Mouse (Mus musculus) midbrain, postnatal 0 days (tissue): Measurements from ENCODE around the gene Trim63. TPM values are rescaled to one million over a fixed set of nuclear protein-coding genes. Genes with fewer than 3 reads are reported as not detected.

Experiments used
- ATAC-seq: fragments of 200-750 bp; cut with Nextera tagmentation; 2 replicates; pipeline ENCODE4 v1.8.0; 2017; ENCODE audit warnings: moderate number of reproducible peaks, mild to moderate bottlenecking, moderate TSS enrichment, moderate library complexity; ENCODE audit not compliant: low FRiP score
- DNase-seq: peaks from one replicate; pipeline ENCODE4 v3.0.0-alpha.2; 2015; ENCODE audit warnings: low spot score
- H3K27ac ChIP-seq: fragments of 300-500 bp; sonication (generic); 2 replicates; pipeline ENCODE4 v1.5.1; 2014; ENCODE audit warnings: low read depth, mild to moderate bottlenecking, low read length, mixed read lengths
- H3K27me3 ChIP-seq: fragments of 300-500 bp; sonication (generic); 2 replicates; pipeline ENCODE4 v1.6.1; 2014; ENCODE audit warnings: low read length, control low read depth, mixed read lengths; ENCODE audit not compliant: insufficient read depth
- H3K36me3 ChIP-seq: fragments of 300-500 bp; sonication (generic); 2 replicates; pipeline ENCODE4 v1.6.1; 2014; ENCODE audit warnings: low read length, control low read depth, mixed read lengths; ENCODE audit not compliant: insufficient read depth
- H3K4me1 ChIP-seq: fragments of 300-500 bp; sonication (generic); 2 replicates; pipeline ENCODE4 v1.6.1; 2014; ENCODE audit warnings: mild to moderate bottlenecking, control low read depth, antibody characterized with exemption, low read length, mixed read lengths; ENCODE audit not compliant: insufficient read depth
- H3K4me2 ChIP-seq: fragments of 300-500 bp; sonication (generic); 2 replicates; pipeline ENCODE4 v1.6.1; 2014; ENCODE audit warnings: low read depth, mild to moderate bottlenecking, low read length, mixed read lengths; ENCODE audit not compliant: poor library complexity, severe bottlenecking
- H3K4me3 ChIP-seq: fragments of 300-500 bp; sonication (generic); 2 replicates; pipeline ENCODE4 v1.5.1; 2014; ENCODE audit warnings: low read depth, mild to moderate bottlenecking, low read length, moderate library complexity
- H3K9ac ChIP-seq: fragments of 300-500 bp; sonication (generic); replicated peaks from 2 replicates; pipeline ENCODE4 v1.6.1; 2014; ENCODE audit warnings: mild to moderate bottlenecking, low read length, moderate library complexity, mixed read lengths; ENCODE audit not compliant: poor library complexity, severe bottlenecking
- H3K9me3 ChIP-seq: fragments of 300-500 bp; sonication (generic); 2 replicates; pipeline ENCODE4 v1.6.1; 2016; ENCODE audit warnings: low read length, control low read depth
- CTCF ChIP-seq: IDR thresholded peaks from 2 replicates; pipeline ENCODE4 v1.5.1; 2016; ENCODE audit warnings: antibody characterized with exemption, mild to moderate bottlenecking
- WGBS: fragments of 180-500 bp; shearing (Covaris S2); extraction: QIAGEN DNeasy Blood & Tissue Kit; methylation state at CpG from one replicate; pipeline ENCODE4 v1.1.7; 2014; 5-methylcytosine and 5-hydroxymethylcytosine counted together
- polyA plus RNA-seq: library from polyadenylated mRNA; unstranded; fragments of >200 nt; fragmentation: Nextera tagmentation; extraction: Ambion mirVana; gene quantifications from 2 replicates; pipeline ENCODE4 v1.2.1, GENCODE M21; 2015
- total RNA-seq: library from RNA; depleted of rRNA; stranded (reverse); fragments of >200 nt; gene quantifications from 2 replicates; pipeline ENCODE4 v1.2.3, GENCODE M21; 2014

The Trim63 gene
- total and polyA plus RNA-seq, 2 experiments from 2014 or later = 0.73 to 2.0 TPM

DNA sequence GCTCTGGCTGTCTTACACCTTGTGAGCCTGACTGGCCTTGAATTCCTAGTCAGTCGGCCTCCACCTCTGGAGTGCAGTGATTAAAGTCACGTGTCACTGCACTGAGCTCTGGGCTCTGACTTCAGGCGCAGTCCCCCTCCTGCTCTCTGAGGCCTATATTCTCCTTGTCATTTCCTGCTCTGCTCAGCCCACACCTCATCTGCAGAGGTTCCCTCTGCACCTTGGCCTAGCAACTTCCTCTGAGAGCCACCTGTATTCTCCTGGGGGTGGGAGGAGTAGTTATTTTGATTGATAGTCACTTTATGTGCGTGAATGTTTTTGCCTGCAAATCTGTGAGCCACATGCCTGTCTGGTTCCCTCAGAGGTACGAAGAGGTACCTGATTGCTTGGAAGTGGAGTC, 46.3 kb downstream of the Trim63 start:
- Histone ChIP-seq H3K9me3 (no peaks in the 10 kb centered on the region), H3K36me3 (no peaks in the 10 kb centered on the region), H3K9ac (no peak overlapping the region), H3K4me1 (no peaks in the 10 kb centered on the region), H3K4me2 (no peak overlapping the region), H3K27ac (no peak overlapping the region), H3K4me3 (no peak overlapping the region), H3K27me3 (no peaks in the 10 kb centered on the region)
- WGBS = 50% methylated on average over 5 of the region's 5 CpGs
- DNase-seq = no peak
- ATAC-seq = no peak
- no peak for TF ChIP-seq CTCF

DNA sequence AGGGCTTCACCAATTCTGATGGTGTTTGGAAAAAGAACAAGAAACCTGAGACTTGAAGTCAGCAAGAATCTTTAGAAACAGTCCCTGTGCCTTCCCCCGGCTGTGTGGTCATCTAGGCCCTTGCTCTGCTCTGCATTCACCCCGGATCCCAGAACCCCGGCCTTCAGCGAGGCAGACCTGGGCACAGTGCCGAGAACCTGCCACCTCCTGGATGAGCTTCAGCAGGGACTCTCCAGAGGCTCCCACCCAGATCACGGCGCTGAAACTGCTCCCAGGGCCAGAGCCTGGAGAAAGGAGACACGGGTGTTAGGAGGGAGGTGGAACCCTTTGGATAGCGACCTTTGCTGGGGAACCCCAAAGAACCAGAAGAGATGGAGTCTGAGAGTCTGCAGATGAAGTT, 47.2 kb downstream of the Trim63 start:
- Histone ChIP-seq H3K4me2 (no peak overlapping the region), H3K4me1 (no peaks in the 10 kb centered on the region), H3K36me3 (no peaks in the 10 kb centered on the region), H3K27me3 (no peaks in the 10 kb centered on the region), H3K9me3 (no peaks in the 10 kb centered on the region), H3K27ac (no peak overlapping the region), H3K4me3 (no peak overlapping the region), H3K9ac (no peak overlapping the region)
- 74% methylated on average over 9 of the region's 9 CpGs for WGBS
- TF ChIP-seq CTCF = no peak
- ATAC-seq = no peak
- no peak for DNase-seq

DNA sequence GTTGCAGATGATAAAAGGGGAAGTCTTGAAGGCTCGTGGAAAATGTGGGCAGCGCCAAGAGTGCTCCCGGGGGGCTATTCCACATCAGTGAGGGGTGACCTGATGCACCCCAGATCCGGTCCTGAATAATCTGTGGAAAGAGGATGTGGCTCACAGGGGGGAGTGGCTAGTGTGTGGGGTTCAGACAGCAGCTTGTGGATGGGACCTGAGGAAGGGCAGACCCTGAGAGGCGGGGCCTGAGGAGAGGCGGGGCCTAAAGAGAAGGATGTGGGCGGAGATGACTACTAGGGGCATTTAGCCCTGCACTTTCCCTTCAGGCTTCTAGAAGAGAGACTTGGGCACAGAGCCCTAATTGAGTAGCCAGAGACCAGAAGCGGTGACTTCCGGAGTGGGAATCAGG, 47.7 kb downstream of the Trim63 start:
- WGBS = 30% methylated on average over 9 of the region's 9 CpGs
- Histone ChIP-seq H3K4me2 (no peak overlapping the region), H3K4me1 (no peaks in the 10 kb centered on the region), H3K9me3 (no peaks in the 10 kb centered on the region), H3K27ac (no peak overlapping the region), H3K4me3 (no peak overlapping the region), H3K9ac (no peak overlapping the region), H3K36me3 (no peaks in the 10 kb centered on the region), H3K27me3 (no peaks in the 10 kb centered on the region)
- DNase-seq (no peak), ATAC-seq (no peak)
- no peak for TF ChIP-seq CTCF

DNA sequence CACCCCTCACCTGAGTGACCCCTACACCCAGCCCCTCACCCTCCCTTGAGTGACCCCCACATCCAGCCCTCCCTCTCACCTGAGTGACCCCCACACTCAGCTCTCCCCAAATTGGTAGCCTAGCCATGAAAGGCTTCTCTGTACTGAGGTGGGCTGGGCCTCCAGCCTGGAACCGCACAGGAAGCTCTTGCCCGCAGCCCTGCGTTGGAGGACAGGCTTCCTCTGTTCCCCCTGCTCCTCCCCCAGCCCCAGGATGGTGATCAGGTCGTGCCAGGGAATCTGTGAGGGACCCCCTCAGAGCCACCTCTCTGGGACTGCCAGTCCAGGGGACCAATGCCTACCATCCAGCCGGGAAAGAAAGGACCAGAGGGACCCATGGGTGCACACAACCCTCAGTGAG, 50.4 kb downstream of the Trim63 start:
- Histone ChIP-seq H3K4me1 (no peaks in the 10 kb centered on the region), H3K27ac (no peak overlapping the region), H3K4me3 (no peak overlapping the region), H3K36me3 (no peaks in the 10 kb centered on the region), H3K27me3 (peaks cover 11% of the 10 kb centered on the region), H3K9ac (no peak overlapping the region), H3K4me2 (no peak overlapping the region), H3K9me3 (no peaks in the 10 kb centered on the region)
- DNase-seq (no peak), ATAC-seq (no peak)
- whole genome bisulfite sequencing = 41% methylated on average over 5 of the region's 5 CpGs
- TF ChIP-seq CTCF = no peak

DNA sequence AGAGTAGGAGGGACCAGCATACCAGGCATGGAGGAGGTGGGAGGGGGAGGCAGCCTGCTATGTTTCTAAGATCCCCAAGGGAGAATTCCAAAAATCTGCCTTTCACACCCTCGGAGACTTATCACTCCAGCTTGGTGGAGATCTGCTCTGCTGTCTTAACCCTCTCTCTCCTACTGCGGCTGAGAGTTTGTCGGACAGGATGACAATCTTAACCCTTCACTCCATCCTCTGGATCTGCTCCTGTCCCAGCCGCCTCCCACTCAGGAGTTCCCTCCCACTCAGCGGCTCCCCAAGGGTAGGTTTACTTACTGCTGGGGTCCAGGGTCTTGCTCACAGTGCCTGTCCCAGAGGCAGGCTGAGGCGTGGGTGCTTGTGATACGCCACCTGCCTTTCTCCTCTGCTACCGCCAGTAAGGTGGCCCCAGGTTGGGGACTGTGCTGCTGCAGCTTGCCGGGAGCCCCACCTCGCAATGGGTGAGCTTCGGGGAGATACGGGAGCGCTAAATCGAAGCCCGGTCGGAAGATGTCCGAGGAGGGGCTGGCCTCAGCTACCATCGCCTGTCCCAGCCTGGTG, 55.8 kb downstream of the Trim63 start:
- H3K9me3 ChIP-seq = no peaks in the 10 kb centered on the region
- H3K4me2 ChIP-seq = peak overlapping the region; percentile 99
- DNase-seq (no peak), ATAC-seq (no peak)
- H3K4me3 ChIP-seq = peak overlapping the region; percentile 49
- WGBS = 2% methylated on average over 18 of the region's 18 CpGs
- H3K4me1 ChIP-seq = peaks cover 12% of the 10 kb centered on the region
- peaks cover 28% of the 10 kb centered on the region for H3K27me3 ChIP-seq
- H3K9ac ChIP-seq = no peak overlapping the region
- no peak overlapping the region for H3K27ac ChIP-seq
- no peak for TF ChIP-seq CTCF
- no peaks in the 10 kb centered on the region for H3K36me3 ChIP-seq

DNA sequence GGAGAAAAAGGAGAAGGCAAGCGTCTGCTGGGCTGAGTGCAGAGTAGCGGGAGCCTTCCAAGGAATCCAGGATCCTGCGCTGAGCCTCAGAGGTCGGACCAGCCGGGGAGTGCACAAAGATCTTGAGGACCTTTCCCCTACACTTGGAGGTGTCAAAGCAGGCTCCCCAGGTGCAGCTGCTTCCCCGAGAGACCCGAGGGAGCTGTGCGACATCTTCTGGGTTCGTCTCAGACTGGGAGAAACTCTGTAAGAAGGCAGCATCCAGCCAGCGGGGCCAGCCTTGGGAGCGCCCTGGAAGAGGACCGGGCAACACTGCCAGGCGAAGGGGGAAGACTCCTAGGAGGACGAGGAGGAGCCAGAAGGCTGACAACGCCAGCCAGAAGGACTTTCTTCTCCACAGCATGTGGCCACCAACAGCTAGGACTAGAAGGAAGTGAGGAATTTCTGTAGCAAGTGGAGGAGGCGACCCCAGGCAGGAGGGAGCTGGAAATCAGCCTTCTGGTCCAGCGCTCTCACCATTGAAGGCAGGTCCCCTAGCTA, 56.5 kb downstream of the Trim63 start:
- H3K36me3 ChIP-seq = no peaks in the 10 kb centered on the region
- ATAC-seq = no peak
- H3K4me3 ChIP-seq = peak overlapping the region; percentile 49
- no peak overlapping the region; the same call in 1 of the 2 replicates for H3K9ac ChIP-seq
- H3K9me3 ChIP-seq = no peaks in the 10 kb centered on the region
- WGBS = under 1% methylated on average over 17 of the region's 17 CpGs
- no peak for TF ChIP-seq CTCF
- no peak overlapping the region for H3K27ac ChIP-seq
- peaks cover 28% of the 10 kb centered on the region for H3K27me3 ChIP-seq
- peak overlapping the region; percentile 99 for H3K4me2 ChIP-seq
- no peak for DNase-seq
- peaks cover 12% of the 10 kb centered on the region for H3K4me1 ChIP-seq
